Mouse (Mus musculus) left cerebral cortex, postnatal 14 days (tissue): ENCODE measurements at regions not wholly inside any gene's neighbourhood (a gene's known extent, or its start where the extent isn't known, plus 50 kb on each side); places are given as distances from the start of the nearest gene placed in this dataset.

ENCODE experiments used
- DNase-seq, 2 experiments: peaks; one replicate each; pipeline ENCODE4 v3.0.0; 2021 to 2022; ENCODE audit warnings: low spot score in 2 of 2, mixed read lengths in 1 of 2
- intact Hi-C: fragments of 180-260 bp; cut with DNase I; formaldehyde crosslinking; loops from one replicate; pipeline ENCODE4 v1.15.1; 2025

- no peak for DNase-seq
- intact Hi-C loops: no loop called here
Measured at GRCm38 (mm10) chr11:112125249-112125933, 656.6 kb upstream of the Sox9 start.

- no peak for DNase-seq
Measured at GRCm38 (mm10) chr11:112130090-112130489, 651.9 kb upstream of the Sox9 start.

DNA sequence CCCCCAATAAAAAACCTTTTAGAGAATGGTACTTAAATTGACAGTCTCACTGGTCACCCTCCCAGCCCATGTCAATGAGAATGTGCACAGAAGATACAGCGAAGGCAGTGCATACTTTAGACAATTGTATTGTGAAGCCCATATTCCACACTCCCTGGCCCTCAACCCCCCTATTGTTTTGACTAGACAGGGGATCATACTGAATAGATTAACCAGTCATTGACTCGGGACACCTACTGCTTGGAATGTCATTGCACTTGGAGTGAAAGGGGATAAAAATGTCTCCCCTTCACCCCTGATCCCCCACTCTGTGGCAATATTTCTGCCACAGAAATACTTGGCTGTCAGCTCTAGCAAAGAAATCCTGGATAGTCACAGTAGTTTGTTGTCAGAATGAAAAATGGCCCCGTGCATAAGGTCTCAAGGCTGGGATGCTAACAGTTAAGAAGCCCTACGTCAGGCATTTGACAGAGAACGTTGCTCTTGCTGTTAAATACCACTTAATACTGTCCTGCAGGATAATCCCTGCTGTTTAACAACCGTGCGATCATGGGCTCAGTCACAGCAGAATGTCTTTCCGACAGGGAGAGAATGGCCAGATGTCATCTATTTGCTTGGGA lies 644.5 kb upstream of the Sox9 start:
- intact Hi-C loops: no loop called here
- no peak for DNase-seq

More at GRCm38 (mm10) chr11:112130090-112130489, 651.9 kb upstream of the Sox9 start:
- intact Hi-C loops: no loop called here

DNA sequence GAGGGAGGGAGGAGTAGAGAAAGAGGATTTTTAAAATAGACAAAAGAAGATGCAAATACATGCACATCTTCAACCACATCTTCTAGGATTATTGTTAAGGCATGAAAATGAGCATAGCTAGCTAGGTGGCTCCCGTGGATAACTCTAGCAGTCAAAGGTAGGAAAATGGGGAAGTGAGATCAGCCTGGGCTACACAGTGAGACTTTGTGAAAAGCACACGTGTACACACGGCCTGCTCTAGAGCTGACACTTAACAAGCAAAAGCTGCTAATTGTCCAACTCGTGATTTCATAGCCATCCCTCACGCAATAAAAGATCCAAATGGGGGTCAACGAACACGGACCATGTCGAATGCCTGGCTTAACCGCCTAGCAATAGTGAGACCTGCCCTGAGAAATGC lies 642.0 kb upstream of the Sox9 start:
- DNase-seq: no peak
- intact Hi-C loops: no loop called here

GRCm38 (mm10) chr11:112140495-112140894 lies 641.5 kb upstream of the Sox9 start:
- intact Hi-C loops: no loop called here
- DNase-seq: no peak

GRCm38 (mm10) chr11:112140912-112141311 lies 641.1 kb upstream of the Sox9 start:
- DNase-seq: no peak
- intact Hi-C loops: no loop called here

GRCm38 (mm10) chr11:112152051-112152450 lies 630.0 kb upstream of the Sox9 start:
- intact Hi-C loops: no loop called here
- no peak for DNase-seq

GRCm38 (mm10) chr11:112153198-112153597 lies 628.8 kb upstream of the Sox9 start:
- no peak for DNase-seq
- intact Hi-C loops: no loop called here

DNA sequence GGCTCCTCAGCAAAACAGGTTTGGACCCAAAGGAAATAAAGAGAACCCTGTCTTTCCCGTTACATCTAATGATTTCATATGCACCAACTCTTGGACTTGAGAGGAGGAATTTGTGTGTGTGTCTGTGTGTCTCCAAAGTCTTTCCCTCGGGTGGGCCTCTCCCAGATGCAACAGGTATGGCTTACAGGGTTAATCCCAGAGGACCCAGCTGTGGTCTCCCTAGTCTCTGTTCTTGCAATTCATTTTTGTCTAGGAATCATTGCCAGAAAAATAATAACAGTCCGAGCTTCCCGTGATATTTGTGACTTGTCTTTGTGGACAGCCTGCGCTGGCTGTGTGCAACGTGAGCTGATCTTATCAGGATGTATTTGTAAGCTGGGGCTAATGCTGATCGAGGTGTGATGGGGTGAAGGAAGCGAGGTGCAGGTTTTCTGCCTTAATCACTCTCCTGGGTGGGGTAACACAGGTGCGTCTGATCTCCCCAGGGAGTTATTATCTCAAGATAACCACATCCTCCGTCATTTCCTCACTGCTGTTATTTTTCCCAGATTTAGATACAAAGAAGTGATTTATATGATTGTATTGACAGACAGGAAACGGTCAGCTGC lies 627.2 kb upstream of the Sox9 start:
- intact Hi-C loops: no loop called here
- no peak for DNase-seq

DNA sequence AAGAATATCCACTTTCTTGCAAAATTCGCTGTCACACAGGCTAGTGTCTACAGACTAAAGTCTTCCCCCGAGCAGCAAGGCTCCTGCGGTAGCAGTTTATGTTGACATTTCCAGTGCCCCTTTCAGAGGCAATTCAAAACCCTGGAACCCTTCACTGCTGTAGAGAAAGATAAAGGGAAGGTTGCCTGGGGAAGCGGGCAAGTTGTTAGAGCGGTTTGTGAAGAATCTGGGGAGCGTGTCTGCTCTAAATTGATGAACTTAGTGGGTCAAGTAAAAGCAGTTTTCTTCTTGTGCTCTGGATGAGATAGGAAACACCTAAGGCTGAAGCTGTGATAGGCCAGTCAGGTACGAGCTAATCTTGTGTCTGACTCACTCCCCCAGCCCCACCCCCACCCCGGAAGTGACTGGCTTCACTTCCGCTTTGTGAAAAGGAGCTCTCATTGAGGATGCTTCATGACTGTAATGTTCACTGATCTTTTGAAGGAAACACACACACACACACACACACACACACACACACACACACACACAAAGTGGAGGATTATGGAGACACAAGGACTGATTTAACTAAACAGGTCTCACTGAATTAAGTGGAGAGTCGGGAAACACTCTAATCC lies 626.6 kb upstream of the Sox9 start:
- no peak for DNase-seq
- intact Hi-C loops: no loop called here

DNA sequence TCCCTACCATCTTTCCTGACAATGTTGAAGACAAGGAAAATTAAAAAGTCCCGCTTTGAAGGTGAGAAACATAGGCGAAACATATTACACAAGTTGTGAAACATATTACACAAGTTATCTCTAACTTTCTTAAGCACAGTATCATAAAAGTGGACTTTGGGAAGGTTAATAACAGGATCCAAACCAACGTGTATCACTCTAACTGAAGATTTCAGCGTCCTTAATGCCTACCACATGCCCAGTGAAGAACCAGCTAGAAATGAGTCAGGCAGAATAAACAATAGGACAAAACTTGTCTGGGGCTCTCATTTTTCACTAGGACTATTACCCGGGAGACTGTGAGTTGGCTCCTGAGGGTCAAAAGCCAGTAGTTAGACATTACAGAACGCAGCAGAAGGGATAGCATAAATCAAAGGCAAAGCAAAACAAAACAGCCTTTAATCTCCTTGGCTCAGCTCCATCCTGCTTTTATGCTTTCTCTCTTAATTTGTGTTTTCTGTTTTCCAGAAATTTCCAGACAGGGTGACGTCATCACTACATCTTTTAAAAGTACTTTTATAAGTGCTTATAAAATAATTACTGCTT lies 618.3 kb upstream of the Sox9 start:
- intact Hi-C loops: no loop called here
- no peak for DNase-seq

GRCm38 (mm10) chr11:112173585-112173984 lies 608.4 kb upstream of the Sox9 start:
- intact Hi-C loops: no loop called here
- DNase-seq: no peak

DNA sequence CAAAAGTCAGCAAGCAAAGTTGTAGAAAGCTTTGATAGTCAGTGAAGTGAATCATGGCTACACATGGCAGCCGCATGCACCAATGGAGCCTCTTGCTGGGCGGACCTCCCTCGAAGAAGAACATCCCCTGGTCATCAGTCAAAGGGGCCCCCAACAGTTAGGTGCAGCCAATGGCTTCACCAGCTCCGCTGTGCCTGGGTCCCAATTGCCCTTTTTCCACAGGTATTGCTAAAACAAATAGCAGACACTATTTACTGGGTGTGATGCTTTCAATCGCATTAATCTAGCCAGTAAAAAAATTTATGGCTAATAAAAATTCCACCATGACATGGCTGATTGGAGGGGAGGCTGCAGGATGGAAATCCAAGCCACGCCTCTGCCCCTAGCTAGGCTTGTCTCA lies 606.7 kb upstream of the Sox9 start:
- intact Hi-C loops: no loop called here
- DNase-seq: no peak

DNA sequence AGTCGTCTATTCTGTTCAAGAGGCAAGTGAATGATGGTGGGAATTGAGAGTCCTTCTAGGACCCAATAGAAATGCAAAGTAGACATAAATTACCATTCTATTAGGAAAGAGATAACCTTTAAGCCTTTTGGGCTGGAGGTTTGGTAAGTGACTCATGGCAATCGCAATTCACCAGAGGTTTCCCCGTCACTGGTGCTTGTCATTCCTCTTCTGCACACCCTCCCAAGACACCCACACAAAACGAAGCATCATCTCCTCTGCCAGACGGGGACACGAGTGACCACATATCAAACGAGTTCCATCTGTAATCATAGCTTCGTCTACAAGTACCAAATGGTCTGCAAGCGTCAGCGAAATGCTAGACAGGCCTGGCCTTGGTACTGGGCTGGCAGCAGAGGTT lies 601.4 kb upstream of the Sox9 start:
- no peak for DNase-seq
- intact Hi-C loops: no loop called here

GRCm38 (mm10) chr11:112197620-112198268 lies 584.3 kb upstream of the Sox9 start:
- no peak for DNase-seq
- intact Hi-C loops: no loop called here

DNA sequence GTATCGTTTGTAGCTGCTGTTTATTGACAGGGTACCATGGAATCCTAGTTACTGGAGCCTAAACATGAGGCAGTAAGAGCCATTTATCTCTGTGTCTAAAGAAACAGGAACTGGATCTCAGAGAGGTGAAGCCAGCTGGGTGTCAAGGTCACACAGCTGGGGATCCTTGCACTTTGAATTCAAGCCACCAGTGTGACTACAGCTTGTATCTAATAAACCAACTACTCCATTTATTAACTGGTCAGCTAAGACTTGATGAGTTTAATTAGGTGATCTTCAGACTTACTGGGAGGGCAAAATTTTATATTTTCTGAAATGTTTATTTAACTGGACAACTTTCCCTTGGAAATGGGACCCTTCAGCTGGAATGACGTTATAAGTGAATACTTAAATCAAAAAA lies 577.5 kb upstream of the Sox9 start:
- DNase-seq: no peak
- intact Hi-C loops: no loop called here

- peak; percentile 56 to 66 for DNase-seq
- intact Hi-C loops: loop anchor here (5.0 kb wide), 1 partner anchor 573 kb away; the partner anchor contains the start of gene Sox9
Measured at GRCm38 (mm10) chr11:112209414-112209813, 572.6 kb upstream of the Sox9 start.

DNA sequence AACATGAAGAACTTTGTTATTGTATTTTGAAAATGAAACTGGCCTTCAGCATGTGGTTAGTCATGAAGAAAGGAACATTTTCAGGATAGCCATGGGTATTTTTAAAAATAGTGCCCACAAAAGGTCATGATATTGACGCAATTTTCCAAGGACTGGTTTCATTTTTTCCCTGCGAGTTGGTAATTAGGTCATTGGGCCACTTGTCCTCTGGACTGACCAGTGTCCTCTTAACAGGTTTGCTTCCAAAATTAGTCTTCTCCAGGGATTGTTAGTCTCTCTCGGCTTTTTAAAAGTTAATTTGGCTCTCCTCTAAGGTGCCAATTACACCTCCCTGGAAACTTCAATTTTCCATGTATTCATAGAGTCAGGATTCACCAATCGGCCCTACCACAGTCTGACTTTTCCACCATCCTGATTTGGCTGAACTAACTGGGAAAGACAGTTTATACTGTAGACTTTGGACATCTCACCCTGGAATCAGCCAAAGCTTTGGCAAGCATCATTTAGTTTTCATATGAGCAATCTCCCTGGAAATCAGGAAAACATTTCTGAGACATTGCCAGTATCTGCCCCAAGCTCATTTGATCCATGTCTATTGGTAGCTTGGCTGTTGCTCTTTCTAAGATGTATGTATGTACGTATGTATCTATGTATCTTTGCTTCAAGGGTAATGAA lies 562.8 kb upstream of the Sox9 start:
- DNase-seq: no peak
- intact Hi-C loops: loop anchor here (10.0 kb wide), 1 partner anchor 946 kb away; no protein-coding TSS in a partner anchor

- intact Hi-C loops: no loop called here
- DNase-seq: no peak
Measured at GRCm38 (mm10) chr11:112234492-112235116, 547.4 kb upstream of the Sox9 start.
